Mouse (Mus musculus) brown adipose tissue, adult 24 weeks (tissue): Measurements from ENCODE around the gene Plxnc1. TPM values are rescaled to one million over a fixed set of nuclear protein-coding genes. Genes with fewer than 3 reads are reported as not detected.

Experiments used
- H3K27ac ChIP-seq: fragments of 200-500 bp; replicated peaks from 2 replicates; pipeline ENCODE4 v1.5.1; 2012; ENCODE audit warnings: low read depth, mild to moderate bottlenecking, low read length
- H3K4me1 ChIP-seq: fragments of 200-500 bp; 2 replicates; pipeline ENCODE4 v1.6.1; 2012; ENCODE audit warnings: low read length, mixed read lengths; ENCODE audit not compliant: control insufficient read depth, insufficient read depth, insufficient read length
- H3K4me3 ChIP-seq: fragments of 200-500 bp; 2 replicates; pipeline ENCODE4 v1.5.1; 2012; ENCODE audit warnings: low read depth, mild to moderate bottlenecking, low read length, moderate library complexity; ENCODE audit not compliant: insufficient read depth
- polyA plus RNA-seq: library from polyadenylated mRNA; stranded (reverse); fragments of >200 nt; gene quantifications from 2 replicates; pipeline ENCODE4 v1.2.4, GENCODE M21; 2012; ENCODE audit not compliant: missing spikeins, insufficient read depth, insufficient read length

The Plxnc1 gene
- polyA plus RNA-seq, 1 experiment: 1.1 TPM

DNA sequence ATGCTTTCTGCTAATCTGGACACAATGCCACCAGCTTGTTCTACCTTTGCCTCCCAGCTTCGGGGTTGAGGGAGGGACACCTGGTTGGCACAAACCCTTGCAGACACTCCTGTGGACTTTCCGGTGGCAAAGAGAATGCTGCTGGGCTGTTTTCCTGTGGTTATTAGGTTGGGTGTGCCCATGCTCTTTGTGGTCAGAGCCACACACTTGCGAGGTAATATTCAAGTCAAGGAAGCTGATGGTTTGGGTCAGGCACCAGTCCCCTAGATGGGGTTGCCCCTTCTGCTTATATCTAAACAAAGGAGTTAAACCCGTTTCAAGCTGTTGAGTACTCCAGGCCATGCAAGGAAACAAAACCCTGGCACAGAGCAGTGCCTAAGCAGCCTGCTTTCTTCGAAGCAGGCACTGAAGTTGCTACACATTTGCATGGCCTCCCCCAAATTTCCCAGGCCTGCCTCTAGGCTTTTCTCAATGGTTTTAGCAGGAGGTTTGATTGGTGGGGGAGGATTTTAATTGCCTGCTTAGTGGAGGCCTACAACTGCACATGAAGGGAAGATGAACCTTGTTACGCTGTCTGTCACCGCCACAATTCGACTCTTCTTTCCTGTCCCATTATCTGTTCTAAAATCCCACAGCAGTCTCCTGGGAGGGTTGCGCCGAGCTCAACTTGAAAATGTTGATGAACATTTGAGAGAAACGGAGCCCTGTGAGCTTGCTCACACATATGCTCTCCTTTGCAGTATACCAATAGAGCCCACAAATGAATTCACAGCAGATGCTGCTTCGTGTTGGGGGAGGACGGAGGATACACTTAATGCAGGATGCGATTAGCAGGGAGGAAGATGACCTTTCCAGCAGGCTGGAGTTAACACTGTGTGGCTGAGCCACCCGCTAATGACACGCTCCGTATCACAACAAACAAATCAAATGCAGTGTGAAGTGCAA lies 132.5 kb downstream of the Plxnc1 start:
- Histone ChIP-seq H3K27ac (no peak overlapping the region), H3K4me3 (no peak overlapping the region), H3K4me1 (no peaks in the 10 kb centered on the region)

- Histone ChIP-seq H3K4me1 (no peaks in the 10 kb centered on the region), H3K27ac (no peak overlapping the region), H3K4me3 (no peak overlapping the region)
These were observed 134.6 kb downstream of the Plxnc1 start for GRCm38 (mm10) chr10:94809946-94810472.

GRCm38 (mm10) chr10:94808275-94808674 lies 136.4 kb downstream of the Plxnc1 start:
- Histone ChIP-seq H3K4me1 (no peaks in the 10 kb centered on the region), H3K4me3 (no peak overlapping the region), H3K27ac (no peak overlapping the region)

DNA sequence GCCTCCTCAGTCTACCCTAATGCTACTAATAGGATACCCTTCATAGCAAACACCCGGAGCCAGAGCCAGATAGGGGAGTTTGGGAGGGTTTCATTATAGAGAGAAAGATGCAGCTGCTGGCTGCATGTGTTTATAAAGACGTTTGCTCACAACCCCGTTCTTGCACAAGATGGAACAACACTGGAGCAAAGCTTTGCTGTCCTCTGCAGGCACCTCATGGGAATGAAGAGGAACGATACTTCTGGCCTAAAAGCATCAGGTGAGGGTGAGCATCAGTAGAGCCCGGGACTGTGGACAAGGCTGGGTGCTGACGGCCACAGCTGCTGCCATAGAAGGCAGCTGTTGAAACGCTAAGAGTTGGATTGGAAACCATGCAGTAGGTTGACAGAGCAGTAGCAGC lies 137.3 kb downstream of the Plxnc1 start:
- Histone ChIP-seq H3K4me1 (no peaks in the 10 kb centered on the region), H3K4me3 (no peak overlapping the region), H3K27ac (no peak overlapping the region)

DNA sequence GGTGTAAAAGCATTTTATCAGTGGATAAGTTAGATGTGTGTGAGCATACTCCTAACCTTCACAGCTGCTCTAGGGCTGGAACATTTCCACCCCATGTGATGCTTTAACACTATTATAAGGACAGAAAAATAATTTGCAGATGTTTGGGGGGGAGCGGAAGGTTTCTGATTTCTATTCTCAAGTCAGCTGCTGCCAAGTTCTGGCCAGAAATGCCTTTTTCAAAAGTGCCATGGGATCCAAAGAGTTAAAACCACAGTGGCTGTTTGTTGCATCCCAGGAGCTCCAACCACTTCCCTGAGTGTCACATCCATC lies 139.8 kb downstream of the Plxnc1 start:
- Histone ChIP-seq H3K4me3 (no peak overlapping the region), H3K27ac (no peak overlapping the region), H3K4me1 (no peaks in the 10 kb centered on the region)

DNA sequence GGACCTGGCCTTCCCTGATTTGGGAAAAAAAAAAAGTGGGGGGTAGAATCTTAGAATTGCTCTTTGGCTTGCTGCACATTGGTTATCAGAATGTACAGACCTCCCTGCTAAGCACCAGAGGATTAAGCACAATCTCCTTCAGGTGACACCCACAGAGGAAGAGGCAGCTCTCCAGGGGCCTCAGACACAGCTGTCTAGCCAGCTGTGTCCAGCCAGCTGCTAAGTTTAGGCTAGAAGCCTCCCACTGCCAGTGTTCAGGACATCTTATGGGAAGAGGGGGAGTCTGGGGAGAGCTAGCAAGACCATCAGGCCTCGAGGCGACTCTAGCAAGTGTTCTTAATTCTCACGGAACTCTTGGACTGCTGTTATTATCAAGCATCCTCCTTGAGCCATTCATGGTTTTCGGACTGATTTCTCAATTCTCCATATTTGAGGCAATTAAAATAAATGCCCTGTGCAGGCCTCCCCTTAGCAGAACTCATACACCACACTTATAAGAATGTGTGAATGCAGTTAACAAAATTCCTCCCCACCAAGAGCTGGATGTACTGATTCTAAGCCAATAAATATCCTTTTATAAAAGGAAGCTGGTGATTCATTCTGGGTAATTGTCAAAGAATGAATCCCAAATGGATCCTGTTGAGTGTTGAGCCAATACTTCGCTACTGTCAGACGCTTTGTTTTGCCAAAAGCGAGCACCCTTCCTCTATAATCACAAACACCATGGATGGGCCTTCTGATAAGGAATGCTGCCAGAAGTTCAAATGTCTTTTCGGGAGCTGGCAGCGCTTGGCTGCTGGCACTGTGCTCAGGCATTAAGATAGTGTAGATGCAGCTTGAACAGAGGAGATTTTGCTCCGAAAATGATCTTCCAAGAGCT lies 140.4 kb downstream of the Plxnc1 start:
- Histone ChIP-seq H3K4me1 (no peaks in the 10 kb centered on the region), H3K4me3 (no peak overlapping the region), H3K27ac (no peak overlapping the region)

DNA sequence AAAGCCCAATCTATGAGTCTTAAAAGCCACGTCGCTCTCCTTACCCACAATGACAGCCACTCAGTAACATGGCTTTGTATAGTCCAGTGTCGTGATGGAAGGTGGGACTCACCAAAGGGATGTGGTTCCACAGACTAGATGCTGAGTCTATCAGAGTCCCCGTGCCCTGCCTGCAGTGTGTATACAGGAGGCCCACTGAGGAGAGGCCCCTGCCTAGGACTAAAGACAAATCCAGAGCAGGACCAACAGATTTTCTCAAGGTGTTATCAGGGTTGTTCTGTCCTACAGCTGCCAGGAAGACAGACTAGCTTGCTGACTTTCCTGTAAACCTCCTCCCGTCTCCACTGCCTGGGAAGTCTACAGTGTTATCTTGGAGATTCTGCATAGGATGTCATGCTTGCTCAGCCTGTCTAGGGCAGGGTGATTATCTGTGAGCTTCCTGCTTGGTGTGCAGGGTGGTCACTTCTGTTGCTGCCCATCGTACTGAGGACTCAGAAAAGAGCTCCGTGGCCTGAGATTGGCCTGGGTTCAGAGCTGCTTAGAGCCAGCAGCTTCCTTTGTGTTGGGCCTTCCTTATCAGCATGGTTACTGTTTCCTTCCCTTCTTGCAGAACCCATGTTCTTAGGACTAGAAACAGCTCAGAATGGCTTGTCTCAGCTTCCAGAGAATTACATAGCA lies 143.8 kb downstream of the Plxnc1 start:
- Histone ChIP-seq H3K4me3 (no peak overlapping the region), H3K27ac (no peak overlapping the region), H3K4me1 (no peaks in the 10 kb centered on the region)

DNA sequence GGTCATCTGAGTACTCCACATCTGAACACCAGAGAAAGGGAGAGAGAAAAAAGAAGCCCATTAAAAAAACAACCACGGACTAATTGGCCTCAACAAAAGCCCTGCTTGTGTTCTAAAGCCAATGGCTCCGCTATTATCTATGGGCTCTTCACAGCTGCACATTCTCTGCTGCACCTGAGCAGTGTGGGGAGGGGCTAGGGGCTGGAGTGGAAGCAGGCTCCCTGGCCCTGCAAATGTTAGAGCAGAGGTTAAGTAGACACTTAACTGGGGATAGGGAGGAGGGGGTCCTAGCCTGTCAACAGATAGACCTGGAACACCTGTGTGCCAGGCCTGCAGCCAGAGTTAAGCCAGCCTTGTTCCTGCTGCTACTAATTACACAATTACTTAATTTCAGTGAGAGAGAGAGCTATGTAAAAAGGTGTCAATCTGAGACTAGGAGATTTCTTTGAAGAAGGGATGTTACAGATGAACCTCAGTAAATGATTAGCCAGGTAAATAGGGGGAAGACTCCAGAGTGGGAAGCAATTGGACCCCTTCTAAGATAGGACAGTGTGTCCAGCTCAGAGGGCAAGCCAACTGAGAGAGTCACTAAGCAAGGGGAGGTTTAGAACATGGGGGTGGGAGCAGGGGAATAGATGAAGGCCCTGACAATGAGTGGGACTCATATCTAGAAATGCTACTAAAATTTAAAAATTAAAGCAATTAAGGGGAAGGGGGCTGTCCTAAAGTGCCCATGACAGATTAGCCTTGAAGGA lies 145.0 kb downstream of the Plxnc1 start:
- Histone ChIP-seq H3K4me1 (no peaks in the 10 kb centered on the region), H3K4me3 (no peak overlapping the region), H3K27ac (no peak overlapping the region)

DNA sequence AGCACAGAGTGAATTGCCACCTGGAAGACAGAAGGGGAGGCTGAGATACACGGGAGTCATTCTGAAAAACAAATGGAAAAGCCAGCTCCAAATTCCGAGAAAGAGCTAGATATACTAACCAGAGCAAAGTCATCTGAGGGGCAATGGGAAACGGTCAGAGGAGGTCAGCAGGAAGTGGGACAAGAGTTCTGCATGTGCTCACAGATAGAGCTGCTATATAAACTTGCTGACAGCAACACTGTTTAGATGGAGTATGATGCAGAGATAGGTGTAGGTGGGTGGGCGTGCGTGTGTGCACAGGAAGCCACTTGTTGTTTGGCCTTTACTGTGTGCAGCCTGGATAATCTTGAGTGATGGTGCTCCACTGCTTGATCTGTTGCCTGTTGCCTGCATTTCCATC lies 146.5 kb downstream of the Plxnc1 start:
- no peak overlapping the region for H3K27ac ChIP-seq
- no peak overlapping the region for H3K4me3 ChIP-seq
- no peaks in the 10 kb centered on the region for H3K4me1 ChIP-seq

- Histone ChIP-seq H3K27ac (no peak overlapping the region), H3K4me1 (no peaks in the 10 kb centered on the region), H3K4me3 (no peak overlapping the region)
These were observed 149.9 kb downstream of the Plxnc1 start for GRCm38 (mm10) chr10:94794666-94795244.

- no peak overlapping the region for H3K4me3 ChIP-seq
These were observed 150.7 kb downstream of the Plxnc1 start for GRCm38 (mm10) chr10:94793914-94794313.

GRCm38 (mm10) chr10:94789205-94789604 lies 155.4 kb downstream of the Plxnc1 start:
- Histone ChIP-seq H3K4me3 (no peak overlapping the region), H3K27ac (no peak overlapping the region), H3K4me1 (peaks cover 4% of the 10 kb centered on the region; the same call in 1 of the 2 replicates)

More at GRCm38 (mm10) chr10:94793914-94794313, 150.7 kb downstream of the Plxnc1 start:
- Histone ChIP-seq H3K27ac (no peak overlapping the region), H3K4me1 (peaks cover 4% of the 10 kb centered on the region; the same call in 1 of the 2 replicates)

- no peak overlapping the region for H3K4me3 ChIP-seq
- no peaks in the 10 kb centered on the region for H3K4me1 ChIP-seq
- H3K27ac ChIP-seq: no peak overlapping the region
These were observed 163.9 kb downstream of the Plxnc1 start for GRCm38 (mm10) chr10:94780618-94781262.

DNA sequence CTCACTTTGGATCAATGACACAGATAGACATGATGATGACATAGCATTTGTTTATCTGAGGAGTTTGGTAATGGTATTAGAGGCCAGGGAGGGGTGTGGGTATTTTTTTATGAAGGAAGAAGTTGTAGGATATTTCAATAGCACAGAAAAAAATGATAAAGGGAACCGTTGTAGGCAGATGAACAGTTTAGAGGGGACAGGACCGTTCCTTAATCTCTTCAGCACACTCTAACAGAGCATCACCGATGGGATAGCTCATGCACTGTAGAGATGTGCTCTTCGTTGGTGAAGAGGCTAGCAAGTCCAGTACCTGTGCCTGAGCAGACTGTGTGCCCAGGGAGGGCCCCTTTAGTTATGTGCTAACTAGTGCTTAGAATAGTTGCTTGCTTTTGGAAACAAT lies 165.3 kb downstream of the Plxnc1 start:
- H3K4me1 ChIP-seq: no peaks in the 10 kb centered on the region
- no peak overlapping the region for H3K4me3 ChIP-seq
- no peak overlapping the region for H3K27ac ChIP-seq
